Mouse (Mus musculus): ENCODE results near the gene Sap25. TPM values are rescaled to one million over a fixed set of nuclear protein-coding genes. Genes with fewer than 3 reads are reported as not detected.

Sap25 gene
- total RNA-seq, 2 experiments from 2014 or later = 2.3 to 4.7 TPM

DNA sequence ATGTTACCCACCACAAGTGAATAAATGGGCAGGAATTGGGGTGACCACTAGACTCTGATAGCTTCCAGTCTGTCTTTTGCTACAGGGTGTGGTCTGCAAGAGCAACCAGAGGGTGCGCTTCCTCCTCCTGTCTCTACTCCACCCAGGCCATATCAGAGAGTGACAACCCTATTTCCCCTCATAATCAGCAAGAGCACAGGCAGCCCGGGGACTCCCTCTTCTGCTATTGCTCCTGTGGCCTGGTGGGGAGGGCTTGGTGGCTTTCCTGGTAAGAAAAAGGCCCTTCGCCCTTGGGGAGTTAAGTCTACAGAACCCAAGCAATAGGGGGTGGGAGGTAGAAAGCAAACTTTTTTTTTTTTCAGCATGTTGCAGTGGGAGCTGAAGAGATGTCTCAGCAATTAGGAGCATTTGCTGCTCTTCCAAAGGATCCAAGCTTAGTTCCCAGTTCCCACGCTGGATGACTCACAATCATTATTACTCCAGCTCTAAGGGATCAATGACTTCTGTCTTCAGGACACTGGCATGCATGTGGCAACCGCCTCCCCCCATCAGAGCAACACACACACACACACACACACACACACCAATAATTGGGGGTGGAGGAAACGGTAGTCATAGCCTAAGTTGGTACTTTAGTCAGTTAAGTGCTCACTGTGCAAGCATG, 45.1 kb downstream of the Sap25 start:
- intact Hi-C loops (cut with DNase I) = loop anchor here (5.0 kb wide), 1 partner anchor 36 kb away; no protein-coding TSS in a partner anchor
- DNase-seq (ENCODE audit: low spot score in 2 of 2) = no peak

- intact Hi-C loops (cut with DNase I) = loop anchor here (5.0 kb wide), 1 partner anchor 32 kb away; no protein-coding TSS in a partner anchor
- DNase-seq (ENCODE audit: low spot score in 2 of 2) = no peak
Observed at GRCm38 (mm10) chr5:137689974-137690373, 48.8 kb downstream of the Sap25 start.

DNA sequence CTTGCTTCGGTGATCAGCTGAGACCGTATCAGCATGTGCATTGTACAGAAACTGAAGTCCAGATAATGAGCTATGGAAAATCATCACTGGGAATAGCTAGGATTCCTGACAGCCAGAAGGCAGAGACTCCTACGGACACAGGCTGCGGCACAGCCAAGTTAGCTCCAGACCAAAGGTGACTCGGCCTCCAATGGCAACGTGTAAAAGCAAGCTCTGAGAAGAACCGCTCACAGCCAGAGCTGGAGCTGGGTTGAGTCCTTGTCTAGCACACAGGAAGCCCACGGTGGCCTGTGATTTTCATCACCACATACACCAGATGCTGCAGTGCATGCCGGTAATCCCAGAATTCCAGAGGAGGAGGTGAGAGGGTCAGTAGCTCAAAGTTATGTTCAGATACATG, 49.4 kb downstream of the Sap25 start:
- intact Hi-C loops (cut with DNase I) = no loop called here
- no peak for DNase-seq (ENCODE audit: low spot score in 2 of 2)

DNA sequence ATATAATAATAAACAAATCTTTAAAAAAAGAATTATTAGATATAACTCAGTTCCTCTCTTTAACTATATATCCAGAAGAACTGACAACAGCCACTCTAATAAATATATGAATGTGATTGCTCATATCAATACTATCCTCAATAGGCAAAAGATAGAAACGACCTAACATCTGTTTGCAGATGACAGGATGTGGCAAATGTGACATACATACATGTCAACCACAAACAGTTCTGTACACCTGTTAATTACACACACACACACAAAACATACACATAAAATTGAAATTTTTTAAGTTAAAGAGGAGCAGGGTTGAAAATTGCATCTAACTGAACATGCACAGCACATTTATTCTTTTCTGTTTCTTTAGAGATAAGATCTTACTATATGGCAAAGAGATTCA, 50.7 kb downstream of the Sap25 start:
- DNase-seq (ENCODE audit: low spot score in 2 of 2) = no peak
- intact Hi-C loops (cut with DNase I) = no loop called here

Other genes starting within 250 kb of the Sap25 start
- under 1 TPM; 0.16 to 0.32 TPM for gene Zan, start 164.3 kb upstream of the Sap25 start, total RNA-seq (2021)
- 10 to 100 TPM; 30.2 to 37.0 TPM for gene Pop7, start 138.8 kb upstream of the Sap25 start, total RNA-seq (2021)
- gene Gigyf1, start 122.8 kb upstream of the Sap25 start, total RNA-seq (2021) = 10 to 100 TPM; 39.9 to 48.6 TPM
- not detected for gene Epo, start 108.1 kb upstream of the Sap25 start, total RNA-seq (2021)
- gene Gnb2, start 107.8 kb upstream of the Sap25 start, total RNA-seq (2021) = 100 to 1,000 TPM; 662 to 684 TPM
- gene Actl6b, start 87.8 kb upstream of the Sap25 start, total RNA-seq (2021) = 100 to 1,000 TPM; 109 to 118 TPM
- 1 to 10 TPM; 8.1 to 8.9 TPM for gene Tfr2, start 71.5 kb upstream of the Sap25 start, total RNA-seq (2021)
- 10 to 100 TPM; 18.2 to 22.2 TPM for gene Mospd3, start 40.3 kb upstream of the Sap25 start, total RNA-seq (2021)
- gene Pcolce, start 27.6 kb upstream of the Sap25 start, total RNA-seq (2021) = 10 to 100 TPM; 12.1 to 13.7 TPM
- under 1 TPM; 0.18 to 0.21 TPM for gene Fbxo24, start 12.3 kb upstream of the Sap25 start, total RNA-seq (2021)
- gene Lrch4, start 12.2 kb upstream of the Sap25 start, total RNA-seq (2021) = 10 to 100 TPM; 12.2 to 13.5 TPM
- gene Gm20605, start 12.2 kb upstream of the Sap25 start, total RNA-seq (2021) = 10 to 100 TPM in 1 of 2 experiments, 1 to 10 TPM in 1; 9.2 to 11.8 TPM
- gene Irs3, start 4.4 kb downstream of the Sap25 start, total RNA-seq (2021) = under 1 TPM in 1 of 2 experiments, not detected in 1; 0.32 TPM
- 10 to 100 TPM; 40.0 to 43.9 TPM for gene Agfg2, start 43.4 kb downstream of the Sap25 start, total RNA-seq (2021)
- gene Nyap1, start 100.3 kb downstream of the Sap25 start, total RNA-seq (2021) = 10 to 100 TPM; 69.0 to 73.4 TPM
- 100 to 1,000 TPM; 173 to 195 TPM for gene Tsc22d4, start 104.4 kb downstream of the Sap25 start, total RNA-seq (2021)
- 10 to 100 TPM; 23.4 to 27.1 TPM for gene Ppp1r35, start 137.5 kb downstream of the Sap25 start, total RNA-seq (2021)
- 10 to 100 TPM; 41.4 to 45.0 TPM for gene Mepce, start 146.3 kb downstream of the Sap25 start, total RNA-seq (2021)
- gene Zcwpw1, start 146.5 kb downstream of the Sap25 start, total RNA-seq (2021) = 1 to 10 TPM; 4.6 to 6.7 TPM
- 1 to 10 TPM in 1 of 2 experiments, under 1 TPM in 1; 0.92 to 1.2 TPM for gene Pilra, start 194.9 kb downstream of the Sap25 start, total RNA-seq (2021)
- not detected for gene Pilrb1, start 216.8 kb downstream of the Sap25 start, total RNA-seq (2021)
- gene Pilrb2, start 230.5 kb downstream of the Sap25 start, total RNA-seq (2021) = not detected